Mouse (Mus musculus) cortical plate, adult 2 months (tissue): ENCODE data around the gene Lypd4.

Experiments used
- CTCF ChIP-seq: fragments of 200-500 bp; IDR thresholded peaks from 2 replicates; pipeline ENCODE4 v1.5.1; 2011; ENCODE audit warnings: mild to moderate bottlenecking, control low read depth, low read length; ENCODE audit not compliant: insufficient read depth; ENCODE audit errors: extremely low read depth
- POLR2A ChIP-seq: fragments of 200-500 bp; IDR thresholded peaks from 2 replicates; pipeline ENCODE4 v1.6.1; 2011; ENCODE audit warnings: mild to moderate bottlenecking, low read length, control low read depth; ENCODE audit not compliant: insufficient read depth; ENCODE audit errors: extremely low read depth

GRCm38 (mm10) chr7:24918763-24919323, 49.1 kb upstream of the Lypd4 start:
- TF ChIP-seq CTCF (no peak), POLR2A (no peak)
